Mouse (Mus musculus): Measurements from ENCODE around the gene Acat3. TPM values are rescaled to one million over a fixed set of nuclear protein-coding genes. Genes with fewer than 3 reads are reported as not detected.

The Acat3 gene
- 0.59 and 0.75 TPM in 2 replicates for polyA plus RNA-seq (2015; fragmentation: Nextera tagmentation; extraction: Ambion mirVana)

DNA sequence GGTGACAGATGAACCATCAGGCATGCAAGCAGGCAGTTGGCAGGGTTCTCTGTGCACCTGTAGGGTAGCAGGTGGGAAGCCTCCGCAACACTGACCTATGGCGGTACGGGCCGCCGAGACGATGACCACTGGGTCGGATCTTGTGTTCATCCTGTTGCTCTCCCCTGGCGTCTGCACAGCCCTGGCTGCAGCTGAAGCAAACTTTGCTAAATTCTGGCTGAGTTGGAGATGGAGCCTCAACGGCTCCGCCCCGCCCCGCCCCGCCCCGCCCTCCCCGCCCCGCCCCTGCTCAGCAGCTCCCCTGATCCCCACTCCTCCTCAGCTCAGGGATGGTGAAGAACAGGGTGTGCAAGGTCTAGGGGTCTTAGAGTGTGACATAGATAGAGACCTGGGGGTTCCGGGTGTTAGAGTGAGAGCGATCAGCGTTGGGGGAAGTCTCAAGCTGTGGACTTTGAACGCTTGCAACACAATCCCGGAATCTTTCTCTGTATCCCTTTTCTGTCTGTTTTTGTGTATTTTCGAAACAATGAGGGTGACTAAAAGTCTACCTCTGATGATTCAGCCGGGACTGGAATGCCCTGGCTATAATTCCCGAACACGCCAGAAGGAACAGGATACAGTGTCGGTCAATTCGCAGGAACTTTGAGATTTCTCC, at the start of gene Acat3:
TSS of gene Acat3 (minus strand) at position 450 of the 655 bp plus-strand sequence.

DNA sequence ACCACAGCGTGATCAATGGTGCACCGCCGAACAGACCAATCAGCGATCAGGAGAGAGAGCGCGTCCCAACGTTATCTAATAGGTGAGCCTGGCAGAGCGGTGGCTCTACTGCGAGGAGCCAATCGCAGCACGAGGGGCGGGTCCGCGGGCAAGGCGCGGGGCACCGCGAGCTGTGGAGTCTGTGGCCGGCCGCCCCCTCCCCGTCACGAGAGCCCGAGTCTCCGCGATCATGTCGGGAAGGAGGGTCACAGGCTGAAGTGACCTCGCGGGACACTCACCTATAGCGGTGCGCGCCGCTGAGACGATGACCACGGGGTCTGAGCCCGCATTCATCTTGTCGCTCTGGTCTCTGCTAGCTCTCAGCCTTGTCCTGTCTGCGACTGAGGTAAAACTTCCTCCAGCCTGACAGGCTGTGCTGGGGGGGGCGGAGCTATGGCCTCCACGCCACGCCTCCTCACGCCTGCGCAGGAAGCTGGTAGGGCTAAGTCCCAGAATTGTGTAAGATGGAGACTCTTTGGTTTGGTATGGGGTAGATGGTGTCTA, 20.0 kb upstream of the Acat3 start, which contains the start of gene Acat2:
TSS of gene Acat2 (minus strand) at position 417 of the 543 bp plus-strand sequence.

DNA sequence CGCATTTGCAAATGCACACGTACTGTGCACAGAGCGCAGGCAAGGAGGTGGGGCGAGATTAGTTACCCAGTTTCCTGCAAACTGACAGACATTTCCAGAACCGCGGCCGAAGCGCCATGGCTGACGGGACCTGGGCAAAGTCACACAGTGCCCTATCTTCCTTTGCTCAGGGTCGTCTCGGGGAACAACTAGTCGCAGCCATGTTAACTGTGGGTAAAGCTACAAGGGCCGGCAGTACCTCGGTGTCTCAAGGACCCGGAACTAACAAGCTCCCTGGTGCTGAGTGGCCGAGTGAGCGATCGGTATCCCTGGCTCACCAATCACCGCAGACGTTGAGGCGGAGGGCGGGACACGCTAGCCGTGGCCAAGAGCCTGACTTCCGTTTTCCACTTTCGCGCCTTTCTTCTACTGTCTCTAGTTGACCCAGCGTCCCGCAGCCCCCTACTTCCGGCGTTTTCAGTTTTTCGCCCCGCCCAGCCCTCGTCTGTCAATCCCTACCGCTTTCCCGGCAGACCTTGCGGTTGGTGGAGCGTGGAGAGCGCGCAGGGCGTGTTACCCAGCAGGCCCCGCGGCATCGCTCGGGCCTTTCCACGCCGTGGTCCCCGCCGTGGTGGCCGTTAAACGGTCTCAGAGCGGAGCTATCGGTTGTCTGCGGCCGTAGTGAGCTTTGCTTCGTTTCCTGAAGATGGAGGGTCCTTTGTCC, 24.4 kb downstream of the Acat3 start, which contains the start of gene Mrpl18:
TSS of gene Mrpl18 (minus strand) at position 465 of the 703 bp plus-strand sequence.

DNA sequence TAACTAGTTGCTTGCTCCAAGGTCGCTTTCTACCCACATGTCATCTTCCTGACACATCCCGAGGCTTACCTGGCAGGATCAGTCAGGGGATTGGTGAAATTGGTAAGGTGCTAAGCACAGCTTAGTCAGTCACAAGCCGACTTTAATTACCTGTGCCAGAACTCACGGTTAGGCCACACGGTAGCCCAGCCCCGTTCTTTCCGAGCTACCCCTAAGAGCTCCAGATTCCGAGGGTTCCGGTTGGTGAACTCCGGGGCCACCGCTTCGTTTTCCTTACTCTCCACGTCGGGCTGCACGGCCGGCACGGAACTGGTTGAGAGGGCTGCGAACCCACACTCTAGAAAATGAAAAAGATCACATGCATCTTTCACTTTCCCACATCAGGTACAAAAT, 24.9 kb downstream of the Acat3 start, which contains the start of gene Tcp1:
TSS of gene Tcp1 (plus strand) at position 214 of the 393 bp plus-strand sequence.

DNA sequence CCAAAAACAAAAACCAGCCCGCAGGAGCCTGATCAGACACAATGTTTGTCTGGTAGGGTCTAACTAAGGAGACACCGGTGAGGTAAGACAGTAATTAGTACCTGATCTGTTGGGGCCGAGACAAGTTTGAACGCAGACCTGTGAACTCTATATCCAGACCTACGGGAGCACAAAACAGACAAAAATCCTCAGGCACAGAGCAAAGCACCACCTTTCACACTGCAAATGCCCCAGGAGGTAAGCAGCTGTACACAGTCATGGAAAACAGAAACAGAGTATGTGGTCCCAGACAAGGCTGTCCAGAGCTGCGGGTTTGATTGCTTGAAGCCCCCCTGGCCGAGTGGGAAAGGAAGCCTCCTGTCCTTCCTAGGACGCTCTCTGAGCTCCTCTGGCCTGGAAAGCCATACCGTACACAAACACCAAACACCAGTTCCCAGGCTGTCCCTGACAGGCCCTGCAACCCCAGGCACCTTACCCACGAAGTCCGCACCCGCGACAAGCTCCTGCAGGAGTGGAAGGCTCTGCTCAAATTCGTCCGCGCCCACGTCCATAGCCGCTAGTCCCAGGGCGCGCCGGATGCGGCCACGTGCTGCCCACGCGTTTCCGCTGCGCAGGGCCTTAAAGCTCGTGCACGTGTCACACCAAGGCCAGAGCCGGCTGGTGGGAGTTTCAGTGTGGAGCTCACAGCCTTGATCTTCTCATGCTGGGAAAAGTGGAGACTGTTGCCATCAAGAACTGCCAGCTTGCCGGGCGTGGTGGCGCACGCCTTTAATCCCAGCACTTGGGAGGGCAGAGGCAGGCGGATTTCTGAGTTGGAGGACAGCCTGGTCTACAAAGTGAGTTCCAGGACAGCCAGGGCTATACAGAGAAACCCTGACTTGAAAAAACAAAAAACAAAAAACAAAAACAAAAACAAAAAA, 30.8 kb downstream of the Acat3 start, which contains the start of gene Pnldc1:
TSS of gene Pnldc1 (minus strand) at position 870 of the 920 bp plus-strand sequence.

DNA sequence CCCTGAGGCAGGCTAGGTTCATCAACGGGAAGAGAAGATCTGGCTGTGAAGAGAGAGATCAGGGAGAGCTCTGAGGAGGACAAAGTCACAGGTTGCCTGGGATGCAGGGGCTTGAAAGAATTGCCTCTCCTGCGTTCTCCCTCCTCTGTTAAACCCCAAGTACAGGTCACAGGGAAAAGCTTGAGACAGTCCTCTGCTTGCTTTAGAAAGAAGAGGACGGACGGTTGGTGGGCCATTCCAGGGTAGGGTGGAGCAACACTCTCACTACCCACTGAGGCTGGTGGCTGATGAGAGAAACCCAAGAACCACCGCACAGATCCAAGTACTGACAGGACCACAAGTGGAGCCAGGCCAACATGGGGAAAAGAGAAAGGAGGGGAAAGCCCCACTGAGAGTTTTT, 64.7 kb downstream of the Acat3 start, which contains the start of gene Mrgprh:
TSS of gene Mrgprh (plus strand) at position 301 of the 400 bp plus-strand sequence.

Other genes starting within 250 kb of the Acat3 start
- 43.1 and 44.3 TPM in 2 replicates for gene Igf2r, start 170.9 kb downstream of the Acat3 start, polyA plus RNA-seq (2015; fragmentation: Nextera tagmentation; extraction: Ambion mirVana)
- 0.19 and 0.34 TPM in 2 replicates for gene Mas1, start 72.5 kb downstream of the Acat3 start, polyA plus RNA-seq (2015; fragmentation: Nextera tagmentation; extraction: Ambion mirVana)
- gene Mrgprh, start 64.6 kb downstream of the Acat3 start, polyA plus RNA-seq (2015; fragmentation: Nextera tagmentation; extraction: Ambion mirVana), result not detected in 2 replicates
- 0.30 and 0.39 TPM in 2 replicates for gene Pnldc1, start 30.4 kb downstream of the Acat3 start, polyA plus RNA-seq (2015; fragmentation: Nextera tagmentation; extraction: Ambion mirVana)
- gene Tcp1, start 24.9 kb downstream of the Acat3 start, polyA plus RNA-seq (2015; fragmentation: Nextera tagmentation; extraction: Ambion mirVana), result 297 and 403 TPM in 2 replicates
- gene Mrpl18, start 24.3 kb downstream of the Acat3 start, polyA plus RNA-seq (2015; fragmentation: Nextera tagmentation; extraction: Ambion mirVana), result 82.7 and 91.4 TPM in 2 replicates
- 42.9 and 91.4 TPM in 2 replicates for gene Acat2, start 20.1 kb upstream of the Acat3 start, polyA plus RNA-seq (2015; fragmentation: Nextera tagmentation; extraction: Ambion mirVana)
- gene Wtap, start 53.6 kb upstream of the Acat3 start, polyA plus RNA-seq (2015; fragmentation: Nextera tagmentation; extraction: Ambion mirVana), result 72.9 and 79.5 TPM in 2 replicates
- gene Sod2, start 66.2 kb upstream of the Acat3 start, polyA plus RNA-seq (2015; fragmentation: Nextera tagmentation; extraction: Ambion mirVana), result 182 and 196 TPM in 2 replicates
- 0.10 TPM in 1 of 2 replicates, not detected in the other for gene Gpr31b, start 111.7 kb upstream of the Acat3 start, polyA plus RNA-seq (2015; fragmentation: Nextera tagmentation; extraction: Ambion mirVana)
- 0.13 TPM in 1 of 2 replicates, not detected in the other for gene Tcp10b, start 120.5 kb upstream of the Acat3 start, polyA plus RNA-seq (2015; fragmentation: Nextera tagmentation; extraction: Ambion mirVana)
- 0.07 TPM in 1 of 2 replicates, not detected in the other for gene Unc93a, start 191.2 kb upstream of the Acat3 start, polyA plus RNA-seq (2015; fragmentation: Nextera tagmentation; extraction: Ambion mirVana)

Measured in urinary bladder, postnatal 0 days (tissue).